Mouse (Mus musculus) erythroblast, embryonic 14.5 days (primary cell): Measurements from ENCODE around the gene Chrm1. TPM values are rescaled to one million over a fixed set of nuclear protein-coding genes. Genes with fewer than 3 reads are reported as not detected.

Experiments
- H3K27me3 ChIP-seq: 2 replicates; pipeline ENCODE4 v1.6.1; 2012; ENCODE audit warnings: inconsistent platforms; ENCODE audit not compliant: control insufficient read depth
- H3K36me3 ChIP-seq: 2 replicates; pipeline ENCODE4 v1.6.1; 2012; ENCODE audit warnings: mild to moderate bottlenecking, inconsistent platforms; ENCODE audit not compliant: control insufficient read depth
- H3K4me1 ChIP-seq: 2 replicates; pipeline ENCODE4 v1.6.1; 2012; ENCODE audit warnings: inconsistent platforms; ENCODE audit not compliant: control insufficient read depth
- H3K4me3 ChIP-seq: replicated peaks from 2 replicates; pipeline ENCODE3; 2012; ENCODE audit warnings: moderate library complexity, mild to moderate bottlenecking, inconsistent platforms
- H3K9me3 ChIP-seq: 2 replicates; pipeline ENCODE4 v1.6.1; 2012; ENCODE audit warnings: low read length, inconsistent platforms, mixed read lengths; ENCODE audit not compliant: control insufficient read depth
- GATA1 ChIP-seq: IDR thresholded peaks from 2 replicates; pipeline ENCODE4 v1.6.1; 2012; ENCODE audit warnings: low read length, inconsistent platforms, mixed read lengths
- TAL1 ChIP-seq: IDR thresholded peaks from 3 replicates; pipeline ENCODE4 v1.6.1; 2012; ENCODE audit warnings: low read length, inconsistent platforms, mixed read lengths
- polyA plus RNA-seq: library from polyadenylated mRNA; stranded (reverse); fragments of >175 nt; gene quantifications from 2 replicates; pipeline ENCODE4 v1.2.3, GENCODE M21; 2012

The Chrm1 gene
- polyA plus RNA-seq, 1 experiment, result not detected

DNA sequence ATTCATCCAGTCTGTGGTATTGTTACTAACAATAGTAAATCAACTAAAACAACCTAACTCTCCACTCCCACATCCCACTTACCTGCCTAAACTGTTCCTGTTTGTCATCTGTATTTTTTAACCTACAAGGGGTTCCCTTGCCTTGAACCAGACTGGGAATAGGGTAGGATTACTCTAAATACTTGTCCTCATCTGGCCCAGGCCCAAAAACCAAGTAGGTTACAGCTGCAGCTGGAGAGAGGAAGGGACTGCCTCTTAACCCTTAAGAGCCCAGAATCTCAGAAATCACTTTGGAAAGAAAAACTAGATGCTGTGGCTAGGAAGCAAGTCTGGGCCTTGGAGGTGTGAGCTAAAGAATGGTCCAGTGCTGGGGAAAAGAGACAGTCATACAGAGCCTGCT lies 7.8 kb upstream of the Chrm1 start:
- H3K9me3 ChIP-seq, result no peaks in the 10 kb centered on the region
- TF ChIP-seq TAL1, result no peak
- no peak for TF ChIP-seq GATA1
- H3K36me3 ChIP-seq, result no peaks in the 10 kb centered on the region

GRCm38 (mm10) chr19:8656341-8656740 lies 7.2 kb upstream of the Chrm1 start:
- Histone ChIP-seq H3K9me3 (no peaks in the 10 kb centered on the region), H3K4me1 (no peaks in the 10 kb centered on the region), H3K36me3 (no peaks in the 10 kb centered on the region), H3K27me3 (peaks cover 11% of the 10 kb centered on the region), H3K4me3 (no peak overlapping the region)
- no peak for TF ChIP-seq GATA1
- TF ChIP-seq TAL1, result no peak

More for the DNA sequence above, 7.8 kb upstream of the Chrm1 start:
- Histone ChIP-seq H3K27me3 (peaks cover 6% of the 10 kb centered on the region), H3K4me1 (no peaks in the 10 kb centered on the region), H3K4me3 (no peak overlapping the region)

DNA sequence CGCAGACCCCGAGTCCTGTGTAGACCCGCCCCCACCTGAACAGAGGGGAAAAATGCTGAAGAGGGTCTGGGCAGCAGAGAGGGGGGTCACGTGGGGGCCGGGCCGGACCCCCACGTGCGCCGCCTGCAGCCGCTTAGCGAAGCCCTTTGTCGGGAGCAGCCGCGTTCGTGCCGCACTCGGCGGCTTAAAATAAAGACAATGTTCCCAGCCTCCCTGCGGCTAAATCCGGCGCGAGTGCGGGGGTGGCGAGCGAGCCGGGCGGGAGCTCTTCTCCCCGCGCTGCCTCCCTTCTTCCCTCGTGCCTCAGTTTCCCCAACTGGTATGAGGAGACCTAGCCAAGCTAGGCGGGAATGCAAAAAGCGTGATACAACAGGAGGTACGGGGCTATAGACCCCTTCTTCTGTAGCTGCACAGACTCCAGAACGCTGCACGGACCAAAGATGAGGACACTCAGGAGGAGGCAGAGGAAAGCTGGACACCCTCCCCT lies 1.7 kb upstream of the Chrm1 start:
- no peaks in the 10 kb centered on the region for H3K9me3 ChIP-seq
- TF ChIP-seq TAL1 (no peak), GATA1 (no peak)
- H3K27me3 ChIP-seq, result peaks cover 35% of the 10 kb centered on the region
- H3K4me1 ChIP-seq, result peaks cover 29% of the 10 kb centered on the region
- no peaks in the 10 kb centered on the region for H3K36me3 ChIP-seq
- peak overlapping the region; percentile 44 for H3K4me3 ChIP-seq

- Histone ChIP-seq H3K4me1 (peaks cover 33% of the 10 kb centered on the region), H3K27me3 (peaks cover 35% of the 10 kb centered on the region), H3K9me3 (no peaks in the 10 kb centered on the region), H3K4me3 (peak overlapping the region; percentile 44), H3K36me3 (no peaks in the 10 kb centered on the region)
- TF ChIP-seq TAL1, result no peak
- TF ChIP-seq GATA1, result no peak
Observed at GRCm38 (mm10) chr19:8662337-8662736, 1.3 kb upstream of the Chrm1 start.

GRCm38 (mm10) chr19:8663911-8664421 lies 377 bp downstream of the Chrm1 start:
- Histone ChIP-seq H3K9me3 (no peaks in the 10 kb centered on the region), H3K27me3 (peaks cover 35% of the 10 kb centered on the region), H3K4me1 (peaks cover 37% of the 10 kb centered on the region), H3K4me3 (no peak overlapping the region), H3K36me3 (no peaks in the 10 kb centered on the region)
- TF ChIP-seq TAL1, result no peak
- no peak for TF ChIP-seq GATA1

- Histone ChIP-seq H3K4me1 (peaks cover 42% of the 10 kb centered on the region), H3K27me3 (peaks cover 35% of the 10 kb centered on the region), H3K4me3 (no peak overlapping the region), H3K9me3 (no peaks in the 10 kb centered on the region), H3K36me3 (no peaks in the 10 kb centered on the region)
- no peak for TF ChIP-seq TAL1
- no peak for TF ChIP-seq GATA1
Observed at GRCm38 (mm10) chr19:8664859-8665258, 1.3 kb downstream of the Chrm1 start.

- Histone ChIP-seq H3K27me3 (peaks cover 30% of the 10 kb centered on the region), H3K4me3 (no peak overlapping the region), H3K36me3 (no peaks in the 10 kb centered on the region), H3K9me3 (no peaks in the 10 kb centered on the region), H3K4me1 (peaks cover 42% of the 10 kb centered on the region)
- TF ChIP-seq TAL1, result no peak
- TF ChIP-seq GATA1, result no peak
Observed at GRCm38 (mm10) chr19:8665746-8666145, 2.2 kb downstream of the Chrm1 start.

DNA sequence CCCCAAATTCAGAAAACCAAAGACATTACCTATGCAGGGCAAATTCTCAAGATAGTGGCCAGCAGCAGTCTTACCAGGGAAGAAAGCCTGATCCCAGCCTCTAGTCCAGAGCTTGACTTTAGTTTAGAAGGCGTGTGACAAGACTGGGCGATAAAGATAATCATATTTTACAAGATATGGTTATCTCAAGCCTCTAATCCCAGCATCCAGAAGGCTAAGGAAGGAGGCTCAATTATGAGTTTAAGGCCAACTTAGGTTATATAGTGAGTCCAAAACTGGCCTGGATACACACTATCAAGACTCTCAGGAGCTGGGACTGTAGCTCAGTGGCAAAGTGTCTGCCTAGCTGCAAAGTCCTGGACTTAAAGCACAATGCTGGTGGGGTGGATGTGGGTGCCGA lies 9.3 kb downstream of the Chrm1 start:
- TF ChIP-seq GATA1, result no peak; the same call in 1 of the 2 replicates
- TF ChIP-seq TAL1, result no peak
- no peaks in the 10 kb centered on the region for H3K36me3 ChIP-seq
- H3K4me3 ChIP-seq, result no peak overlapping the region
- H3K9me3 ChIP-seq, result no peaks in the 10 kb centered on the region
- H3K4me1 ChIP-seq, result peaks cover 42% of the 10 kb centered on the region
- H3K27me3 ChIP-seq, result no peaks in the 10 kb centered on the region

DNA sequence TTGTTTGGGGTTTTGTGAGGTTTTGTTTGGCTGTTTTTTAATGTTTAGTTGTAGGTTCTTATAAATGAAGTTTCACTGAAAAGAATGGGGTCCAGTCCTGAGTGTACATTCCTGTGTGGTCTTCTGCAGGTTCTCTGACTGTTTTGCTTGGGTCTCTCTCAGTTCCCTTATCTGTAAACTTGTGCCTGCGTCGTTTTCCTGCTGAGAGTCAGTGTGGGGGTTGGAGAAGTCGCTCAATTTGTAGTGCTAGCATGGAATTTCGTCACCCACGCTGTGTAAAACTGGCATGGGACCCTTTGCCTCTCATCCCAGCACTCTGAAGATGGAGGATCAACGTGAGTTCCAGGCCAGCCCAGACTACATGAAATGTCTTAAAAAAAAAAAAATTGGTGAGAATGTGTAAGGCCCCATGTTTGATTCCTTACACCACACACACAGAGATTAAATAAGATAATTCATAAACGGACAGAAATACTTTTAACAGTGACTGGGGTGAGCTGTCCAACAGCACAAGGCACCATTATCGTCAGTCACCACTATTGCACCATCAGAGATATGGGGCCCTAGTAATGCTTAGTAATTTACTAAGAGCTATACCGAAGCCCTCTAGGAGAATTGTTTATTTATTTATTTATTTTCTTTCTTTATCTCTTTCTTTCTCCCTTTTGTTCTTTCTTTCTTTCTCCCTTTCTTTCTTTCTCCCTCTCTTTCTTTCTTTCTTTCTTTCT lies 9.9 kb downstream of the Chrm1 start:
- TF ChIP-seq TAL1 (no peak), GATA1 (no peak)
- H3K9me3 ChIP-seq, result no peaks in the 10 kb centered on the region
- no peaks in the 10 kb centered on the region for H3K36me3 ChIP-seq
- H3K27me3 ChIP-seq, result no peaks in the 10 kb centered on the region
- H3K4me1 ChIP-seq, result peaks cover 42% of the 10 kb centered on the region
- no peak overlapping the region for H3K4me3 ChIP-seq
